Mouse (Mus musculus): ENCODE results near the gene Cnih2.

Cnih2 gene

DNA sequence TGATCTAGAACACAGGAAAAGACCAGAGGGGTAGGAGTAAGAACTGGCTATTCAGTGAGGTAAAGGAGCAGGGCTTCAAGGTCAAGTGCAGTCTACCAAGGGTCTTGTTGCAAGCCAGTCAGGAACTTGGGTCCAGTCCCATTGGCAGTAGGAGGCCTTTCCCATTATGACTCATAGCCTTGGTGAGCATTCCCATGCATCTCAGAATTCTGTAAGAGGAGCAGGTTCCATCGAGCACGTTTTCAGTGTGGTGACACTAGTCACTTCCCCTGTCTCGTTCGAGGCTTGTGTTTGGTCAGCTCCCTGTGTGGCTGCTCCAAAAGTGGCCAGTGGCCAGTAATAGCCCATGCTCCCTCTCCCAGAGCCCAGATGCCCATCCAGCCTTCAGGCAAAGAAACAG is 52.8 kb downstream of the Cnih2 start:
- DNase-seq (ENCODE audit: low read depth) = no peak
